Mouse (Mus musculus) thymus, adult 2 months (tissue): ENCODE measurements at regions not wholly inside any gene's neighbourhood (a gene's known extent, or its start where the extent isn't known, plus 50 kb on each side); places are given as distances from the start of the nearest gene placed in this dataset.

ENCODE experiments used
- CTCF ChIP-seq: fragments of 200-500 bp; IDR thresholded peaks from 2 replicates; pipeline ENCODE4 v1.5.1; 2012; ENCODE audit warnings: mild to moderate bottlenecking, control low read depth, low read length, moderate library complexity, borderline replicate concordance; ENCODE audit not compliant: control insufficient read depth, poor library complexity, insufficient read depth; ENCODE audit errors: extremely low read depth
- POLR2A ChIP-seq: fragments of 200-500 bp; IDR thresholded peaks from 2 replicates; pipeline ENCODE4 v1.6.1; 2012; ENCODE audit warnings: mild to moderate bottlenecking, low read length, control low read depth, moderate library complexity; ENCODE audit not compliant: control insufficient read depth, poor library complexity, insufficient read depth; ENCODE audit errors: extremely low read depth

DNA sequence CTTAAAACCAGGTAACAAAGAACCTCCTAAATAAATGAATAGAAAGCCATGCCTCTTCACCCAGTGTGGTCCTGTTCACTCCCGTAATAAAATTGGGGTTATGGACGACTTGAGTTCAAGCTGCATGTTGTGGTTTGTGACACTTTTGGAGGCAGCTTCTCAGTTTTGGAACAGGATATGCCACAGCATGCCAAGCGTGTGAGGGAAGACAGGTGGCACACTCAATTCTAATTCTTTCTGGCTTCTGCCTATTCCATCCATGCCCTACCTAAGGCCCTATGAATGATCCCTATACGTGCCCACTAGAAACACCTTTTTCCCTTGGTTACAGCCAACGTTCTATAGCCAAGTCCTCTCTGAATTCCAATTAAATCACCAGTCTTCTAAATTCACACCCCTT, 184.8 kb upstream of the Snx19 start:
- TF ChIP-seq CTCF (no peak), POLR2A (no peak)
